Mouse (Mus musculus): Measurements from ENCODE around the gene Prox1. TPM values are rescaled to one million over a fixed set of nuclear protein-coding genes. Genes with fewer than 3 reads are reported as not detected.

The Prox1 gene
- polyA plus RNA-seq, 1 experiment, result 1.2 TPM

DNA sequence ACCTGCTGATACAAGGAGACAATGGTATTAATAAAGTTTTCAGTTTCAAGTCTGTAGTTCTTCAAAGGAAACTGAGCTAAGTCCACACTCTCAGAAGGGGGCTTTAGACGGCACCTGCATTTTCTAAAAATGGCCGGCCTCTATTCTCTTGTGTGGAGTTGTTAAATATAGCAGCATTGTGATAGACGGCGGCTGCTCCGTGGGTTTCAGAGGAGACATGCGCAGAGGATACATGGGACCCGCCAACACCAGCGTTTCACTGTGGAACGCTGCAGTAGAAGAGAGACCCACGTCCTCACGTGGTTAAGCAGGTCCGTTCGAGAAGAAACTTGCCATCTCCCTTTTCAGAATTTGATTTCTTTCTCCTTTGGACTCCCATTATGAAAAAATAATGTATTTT is 47.1 kb downstream of the Prox1 start:
- no peak overlapping the region for H3K4me3 ChIP-seq (replicated peaks; ENCODE audit: extremely low read depth, low read depth, low read length)
- TF ChIP-seq POLR2A (IDR thresholded peaks at IDR 0.05; ENCODE audit: borderline replicate concordance, extremely low read depth, low read depth, low read length) (no peak), CTCF (IDR thresholded peaks at IDR 0.05; ENCODE audit: insufficient read depth, low read length) (no peak)
- WGBS, result 83% methylated on average over 13 of the region's 13 CpGs
- no peak for DNase-seq
- H3K4me1 ChIP-seq (ENCODE audit: control insufficient read depth, insufficient read depth, low read length), result no peaks in the 10 kb centered on the region

DNA sequence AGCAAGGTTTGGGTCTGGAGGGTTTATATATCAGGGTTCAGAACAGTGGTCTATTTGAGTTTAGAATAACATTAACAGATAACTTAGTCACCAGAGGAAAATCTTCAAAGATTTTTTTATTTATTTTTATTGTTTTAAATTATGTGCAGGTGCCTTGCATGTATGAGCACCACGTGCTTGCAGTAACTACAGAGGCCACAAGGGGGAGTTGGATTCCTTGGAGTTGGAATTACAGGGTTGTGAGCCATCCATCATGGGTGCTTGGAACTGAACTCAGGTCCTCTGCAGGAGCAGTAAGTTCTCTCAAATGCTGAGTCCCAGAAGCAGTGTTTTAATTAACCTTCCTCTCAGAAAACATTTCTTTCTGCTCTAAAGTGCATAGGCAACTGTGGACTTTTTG is 54.5 kb downstream of the Prox1 start:
- WGBS, result 83% methylated on average over 1 of the region's 1 CpGs
- H3K4me3 ChIP-seq (replicated peaks; ENCODE audit: extremely low read depth, low read depth, low read length), result no peak overlapping the region
- DNase-seq, result no peak
- H3K4me1 ChIP-seq (ENCODE audit: control insufficient read depth, insufficient read depth, low read length), result no peaks in the 10 kb centered on the region
- TF ChIP-seq CTCF (IDR thresholded peaks at IDR 0.05; ENCODE audit: insufficient read depth, low read length) (no peak), POLR2A (IDR thresholded peaks at IDR 0.05; ENCODE audit: borderline replicate concordance, extremely low read depth, low read depth, low read length) (no peak)

DNA sequence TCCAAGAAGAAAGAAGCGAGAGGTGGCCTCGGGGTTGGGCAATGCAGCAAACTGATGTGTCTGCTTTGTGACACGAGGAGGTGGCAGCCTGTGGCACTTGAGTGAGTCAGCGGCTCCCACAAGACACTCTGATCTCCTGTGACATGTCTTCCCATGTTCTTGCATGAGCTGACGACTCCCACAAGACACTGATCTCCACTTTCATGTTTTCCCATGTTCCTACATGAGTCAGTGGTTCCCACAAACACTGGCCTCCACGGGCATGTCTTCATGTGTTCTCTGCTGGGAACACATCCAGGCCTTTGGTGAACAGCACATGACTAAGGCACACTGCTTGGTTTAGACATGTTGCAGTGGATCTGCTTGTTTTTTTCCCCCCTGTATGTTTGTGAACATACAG is 58.8 kb downstream of the Prox1 start:
- Histone ChIP-seq H3K4me3 (replicated peaks; ENCODE audit: extremely low read depth, low read depth, low read length) (no peak overlapping the region), H3K4me1 (ENCODE audit: control insufficient read depth, insufficient read depth, low read length) (no peaks in the 10 kb centered on the region)
- DNase-seq, result no peak
- WGBS, result 66% methylated on average over 6 of the region's 6 CpGs
- no peak for TF ChIP-seq POLR2A (IDR thresholded peaks at IDR 0.05; ENCODE audit: borderline replicate concordance, extremely low read depth, low read depth, low read length)
- no peak for TF ChIP-seq CTCF (IDR thresholded peaks at IDR 0.05; ENCODE audit: insufficient read depth, low read length)

DNA sequence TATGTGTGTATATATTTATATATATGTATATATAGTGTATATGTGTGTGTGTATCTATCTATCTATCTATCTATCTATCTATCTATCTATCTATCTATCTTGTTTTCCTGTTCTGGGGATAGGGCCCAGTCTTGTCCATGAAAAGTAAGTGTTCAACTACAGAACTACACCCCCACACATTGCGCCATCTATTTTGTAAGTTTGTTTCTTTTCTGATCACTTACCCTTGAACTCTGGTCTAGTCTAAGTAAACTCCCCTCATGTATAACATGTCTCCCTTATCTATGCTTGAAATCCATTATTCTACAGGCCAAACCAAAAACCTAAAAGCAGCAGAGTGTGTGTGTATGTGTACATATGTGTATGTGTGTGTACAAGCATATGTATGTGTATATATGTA is 62.9 kb downstream of the Prox1 start:
- no peak overlapping the region for H3K4me3 ChIP-seq (replicated peaks; ENCODE audit: extremely low read depth, low read depth, low read length)
- DNase-seq, result no peak
- no peaks in the 10 kb centered on the region for H3K4me1 ChIP-seq (ENCODE audit: control insufficient read depth, insufficient read depth, low read length)
- TF ChIP-seq POLR2A (IDR thresholded peaks at IDR 0.05; ENCODE audit: borderline replicate concordance, extremely low read depth, low read depth, low read length), result no peak
- no peak for TF ChIP-seq CTCF (IDR thresholded peaks at IDR 0.05; ENCODE audit: insufficient read depth, low read length)
- 95% methylated on average over 1 of the region's 1 CpGs for WGBS

DNA sequence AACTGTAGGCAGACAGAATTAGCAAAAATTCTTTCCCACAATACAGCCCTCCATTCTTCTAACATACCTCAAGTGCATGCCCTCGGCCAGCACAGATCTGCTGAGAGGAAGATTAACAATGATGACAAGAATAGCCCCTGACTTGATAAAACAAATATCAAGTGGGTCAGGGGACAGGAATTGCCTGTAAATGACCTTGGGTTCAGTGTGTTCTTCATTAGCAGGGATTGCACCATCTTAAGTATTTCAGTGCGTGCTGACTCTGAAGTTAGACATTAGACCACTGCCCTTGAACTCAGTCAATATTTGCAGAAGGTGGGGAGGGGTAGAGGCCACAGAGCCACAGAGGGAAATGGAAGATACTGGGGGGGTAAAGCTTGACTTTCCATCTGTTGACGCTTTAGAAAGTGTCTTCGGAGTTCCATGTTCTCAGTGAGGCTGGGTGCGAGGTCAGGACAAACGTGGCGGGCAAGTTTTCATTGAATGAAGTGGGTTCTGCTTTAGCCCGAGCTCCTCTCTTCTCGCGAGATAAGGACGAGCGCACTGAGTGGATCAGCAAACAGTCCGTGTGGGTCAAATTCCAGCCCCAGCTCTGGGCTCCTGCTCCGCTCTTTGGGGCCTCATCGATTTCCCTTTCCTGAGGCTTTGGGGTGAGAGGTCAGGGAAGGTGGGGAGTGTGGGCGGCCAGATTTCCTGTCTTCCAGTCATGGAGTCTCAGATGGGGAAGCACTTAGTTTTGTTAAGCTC is 63.7 kb downstream of the Prox1 start:
- no peak for TF ChIP-seq POLR2A (IDR thresholded peaks at IDR 0.05; ENCODE audit: borderline replicate concordance, extremely low read depth, low read depth, low read length)
- no peak for TF ChIP-seq CTCF (IDR thresholded peaks at IDR 0.05; ENCODE audit: insufficient read depth, low read length)
- 36% methylated on average over 16 of the region's 16 CpGs for WGBS
- Histone ChIP-seq H3K4me1 (ENCODE audit: control insufficient read depth, insufficient read depth, low read length) (no peaks in the 10 kb centered on the region), H3K4me3 (replicated peaks; ENCODE audit: extremely low read depth, low read depth, low read length) (no peak overlapping the region)
- no peak for DNase-seq

DNA sequence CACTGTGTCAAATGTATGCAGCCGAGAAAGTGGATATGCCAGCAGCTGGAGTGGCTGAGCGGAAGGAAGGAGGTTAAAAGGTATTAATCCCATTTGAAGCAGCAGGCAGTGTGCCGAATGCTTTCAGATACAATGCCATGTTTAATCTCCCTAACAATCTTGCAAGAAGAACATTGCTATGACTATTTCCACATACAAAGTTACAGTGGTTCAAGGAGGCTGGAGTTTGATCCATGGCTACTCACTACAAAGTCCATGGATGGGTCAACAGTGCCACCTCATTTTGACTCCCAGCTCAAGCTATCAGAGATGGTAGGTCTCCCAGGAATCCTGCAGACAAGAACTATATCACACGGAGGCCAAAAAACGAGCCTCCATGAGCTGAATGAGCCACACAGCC is 64.5 kb downstream of the Prox1 start:
- TF ChIP-seq POLR2A (IDR thresholded peaks at IDR 0.05; ENCODE audit: borderline replicate concordance, extremely low read depth, low read depth, low read length) (no peak), CTCF (IDR thresholded peaks at IDR 0.05; ENCODE audit: insufficient read depth, low read length) (no peak)
- no peak for DNase-seq
- H3K4me3 ChIP-seq (replicated peaks; ENCODE audit: extremely low read depth, low read depth, low read length), result no peak overlapping the region
- WGBS, result 70% methylated on average over 5 of the region's 5 CpGs
- H3K4me1 ChIP-seq (ENCODE audit: control insufficient read depth, insufficient read depth, low read length), result no peaks in the 10 kb centered on the region

DNA sequence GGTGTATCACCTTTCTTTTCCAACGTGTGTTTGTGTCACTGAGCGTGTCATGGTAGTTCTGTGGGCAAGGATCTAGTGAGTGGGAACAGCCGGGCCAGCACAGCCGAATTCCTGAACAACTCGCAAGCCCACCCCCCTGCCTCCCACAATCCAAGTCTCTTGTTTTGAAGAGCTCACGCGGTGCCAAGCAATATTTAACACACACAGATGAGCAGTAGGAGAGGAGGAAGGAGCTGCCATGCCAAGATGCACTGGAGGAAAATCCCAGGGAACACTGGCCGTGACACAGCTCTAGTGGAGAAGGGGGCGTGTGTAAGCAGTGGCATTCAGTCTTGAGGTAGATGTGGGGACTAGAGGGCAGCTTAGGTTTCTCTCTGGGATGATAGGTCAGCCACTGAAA is 77.2 kb downstream of the Prox1 start:
- TF ChIP-seq CTCF (IDR thresholded peaks at IDR 0.05; ENCODE audit: insufficient read depth, low read length) (no peak), POLR2A (IDR thresholded peaks at IDR 0.05; ENCODE audit: borderline replicate concordance, extremely low read depth, low read depth, low read length) (no peak)
- DNase-seq, result no peak
- Histone ChIP-seq H3K4me3 (replicated peaks; ENCODE audit: extremely low read depth, low read depth, low read length) (no peak overlapping the region), H3K4me1 (ENCODE audit: control insufficient read depth, insufficient read depth, low read length) (no peaks in the 10 kb centered on the region)
- WGBS, result 82% methylated on average over 9 of the region's 9 CpGs

DNA sequence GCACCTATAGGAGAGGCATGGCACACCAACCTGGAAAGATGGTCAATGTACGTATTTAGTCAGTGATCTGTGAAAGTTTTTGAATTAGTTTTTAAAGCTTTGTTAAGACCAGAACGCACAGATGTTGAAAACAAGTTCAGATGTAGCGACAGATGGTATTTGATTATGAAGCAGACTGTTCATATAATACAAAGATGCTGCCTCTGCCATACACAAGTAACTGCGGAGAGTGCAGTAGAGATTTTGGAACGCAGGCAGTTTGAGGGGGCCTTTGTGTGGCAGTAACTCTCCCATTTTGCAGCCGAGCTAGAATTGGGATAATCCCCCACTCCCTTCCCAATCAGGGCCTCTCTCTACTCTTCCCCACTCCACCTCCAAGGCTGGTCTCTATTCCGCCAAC is 78.4 kb downstream of the Prox1 start:
- no peak for DNase-seq
- 90% methylated on average over 7 of the region's 7 CpGs for WGBS
- no peak for TF ChIP-seq POLR2A (IDR thresholded peaks at IDR 0.05; ENCODE audit: borderline replicate concordance, extremely low read depth, low read depth, low read length)
- no peak for TF ChIP-seq CTCF (IDR thresholded peaks at IDR 0.05; ENCODE audit: insufficient read depth, low read length)
- Histone ChIP-seq H3K4me1 (ENCODE audit: control insufficient read depth, insufficient read depth, low read length) (no peaks in the 10 kb centered on the region), H3K4me3 (replicated peaks; ENCODE audit: extremely low read depth, low read depth, low read length) (no peak overlapping the region)

DNA sequence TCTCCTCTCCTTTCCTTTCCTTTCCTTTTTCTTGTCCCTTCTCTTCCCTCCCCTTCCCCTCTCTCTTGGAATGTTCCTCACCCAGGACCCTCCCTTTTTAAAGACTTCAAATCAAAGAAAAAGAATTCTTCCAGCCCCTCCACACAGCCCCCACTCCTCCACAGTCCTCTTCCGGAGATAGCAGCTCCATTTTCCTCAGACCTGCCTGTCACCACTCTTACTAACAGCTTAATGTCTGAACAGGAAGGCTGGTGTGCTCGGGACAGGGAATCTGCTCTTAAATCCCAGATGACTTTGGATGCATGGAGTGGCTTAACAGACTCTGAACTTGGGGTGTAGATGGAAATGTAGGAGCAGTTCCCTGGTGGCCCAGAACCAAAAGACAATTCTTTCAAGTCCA is 81.6 kb downstream of the Prox1 start:
- WGBS, result 33% methylated on average over 2 of the region's 2 CpGs

DNA sequence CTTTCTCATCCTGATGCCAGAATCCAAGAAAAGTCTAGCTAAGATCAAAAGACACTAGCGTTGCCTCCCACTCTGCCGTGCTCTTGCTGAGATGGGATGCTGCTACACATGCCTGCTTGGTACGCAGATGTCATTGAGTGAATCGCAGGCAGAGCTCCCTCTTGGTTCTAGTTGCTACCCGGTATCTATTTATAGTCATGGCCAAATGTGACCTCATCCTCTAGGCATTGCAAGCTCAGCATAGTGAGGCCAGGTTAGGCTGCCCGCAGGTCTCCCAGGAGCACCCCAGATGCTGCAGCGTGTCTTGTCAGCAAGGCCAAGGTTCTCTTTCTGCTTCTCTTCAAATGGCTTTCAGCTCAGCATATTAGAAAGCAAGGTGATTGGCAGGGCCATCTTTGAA is 84.8 kb downstream of the Prox1 start:
- no peak for TF ChIP-seq CTCF (IDR thresholded peaks at IDR 0.05; ENCODE audit: insufficient read depth, low read length)
- TF ChIP-seq POLR2A (IDR thresholded peaks at IDR 0.05; ENCODE audit: borderline replicate concordance, extremely low read depth, low read depth, low read length), result no peak
- no peak for DNase-seq
- WGBS, result 78% methylated on average over 7 of the region's 7 CpGs
- Histone ChIP-seq H3K4me1 (ENCODE audit: control insufficient read depth, insufficient read depth, low read length) (no peaks in the 10 kb centered on the region), H3K4me3 (replicated peaks; ENCODE audit: extremely low read depth, low read depth, low read length) (no peak overlapping the region)

More for the DNA sequence above, 81.6 kb downstream of the Prox1 start:
- no peak for DNase-seq
- TF ChIP-seq POLR2A (IDR thresholded peaks at IDR 0.05; ENCODE audit: borderline replicate concordance, extremely low read depth, low read depth, low read length), result no peak
- no peak for TF ChIP-seq CTCF (IDR thresholded peaks at IDR 0.05; ENCODE audit: insufficient read depth, low read length)
- H3K4me3 ChIP-seq (replicated peaks; ENCODE audit: extremely low read depth, low read depth, low read length), result no peak overlapping the region
- H3K4me1 ChIP-seq (ENCODE audit: control insufficient read depth, insufficient read depth, low read length), result no peaks in the 10 kb centered on the region

All from lung, adult 2 months (tissue).